Mouse (Mus musculus) left cerebral cortex, postnatal 25 days (tissue): Measurements from ENCODE around the gene Ppm1a. TPM values are rescaled to one million over a fixed set of nuclear protein-coding genes. Genes with fewer than 3 reads are reported as not detected.

Source experiments
- total RNA-seq, 2 experiments: library from RNA; stranded (reverse); gene quantifications; 2 replicates each; pipeline ENCODE4 v1.2.3; 2021

Ppm1a gene
- total RNA-seq, 2 experiments from 2014 or later, result 318 to 320 TPM

Other genes with a start within 250 kb of the Ppm1a start
- 10 to 100 TPM; 32.0 to 33.3 TPM for gene Pcnx4, start 221.1 kb upstream of the Ppm1a start, total RNA-seq
- gene Gm4756, start 107.8 kb upstream of the Ppm1a start, total RNA-seq, result not detected
- gene Dhrs7, start 92.5 kb upstream of the Ppm1a start, total RNA-seq, result 10 to 100 TPM; 31.4 to 35.9 TPM
- not detected for gene Six6, start 182.4 kb downstream of the Ppm1a start, total RNA-seq
- 1 to 10 TPM; 4.9 to 9.6 TPM for gene 4930447C04Rik, start 183.3 kb downstream of the Ppm1a start, total RNA-seq